Mouse (Mus musculus): ENCODE results near the gene Dcaf11.

GRCm38 (mm10) chr14:55515846-55516245 lies 44.0 kb upstream of the Dcaf11 start:
- TF ChIP-seq HCFC1 (IDR thresholded peaks at IDR 0.05; ENCODE audit: low read depth, low read length) (no peak), POLR2A (IDR thresholded peaks at IDR 0.05; ENCODE audit: control insufficient read depth in 1 of 2, insufficient read depth in 1 of 2, low read depth in 1 of 2, low read length in 2 of 2, poor library complexity in 1 of 2) (no peak), CTCF (IDR thresholded peaks at IDR 0.05 in 2 of 3, conservative IDR thresholded peaks at IDR 0.05 in 1 of 3; ENCODE audit: control insufficient read depth in 1 of 3, insufficient read depth in 1 of 3, low read depth in 2 of 3, low read length in 3 of 3, poor library complexity in 1 of 3, severe bottlenecking in 1 of 3) (no peak), EP300 (IDR thresholded peaks at IDR 0.05; ENCODE audit: low read depth in 1 of 2, low read length in 2 of 2) (no peak), SMC3 (IDR thresholded peaks at IDR 0.05; ENCODE audit: low read depth, low read length) (no peak), CHD2 (IDR thresholded peaks at IDR 0.05; ENCODE audit: low read length) (no peak), USF1 (IDR thresholded peaks at IDR 0.05; ENCODE audit: low read depth, low read length) (no peak), TCF12 (IDR thresholded peaks at IDR 0.05; ENCODE audit: low read depth, low read length) (no peak), JUND (IDR thresholded peaks at IDR 0.05; ENCODE audit: low read depth, low read length) (no peak), TBP (IDR thresholded peaks at IDR 0.05; ENCODE audit: low read depth, low read length) (no peak), E2F4 (IDR thresholded peaks at IDR 0.05; ENCODE audit: borderline replicate concordance, low read depth, low read length) (no peak), NELFE (IDR thresholded peaks at IDR 0.05; ENCODE audit: low read depth, low read length) (no peak), SIN3A (IDR thresholded peaks at IDR 0.05; ENCODE audit: low read length) (no peak), POLR2AphosphoS2 (IDR thresholded peaks at IDR 0.05; ENCODE audit: low read length) (no peak)

Data from MEL (cell line).